Mouse (Mus musculus): ENCODE measurements around the gene Strada. TPM values are rescaled to one million over a fixed set of nuclear protein-coding genes. Genes with fewer than 3 reads are reported as not detected.

The Strada gene
- polyA plus RNA-seq, 1 experiment from 2014 or later: 24.0 TPM

GRCm38 (mm10) chr11:106176372-106176771, 25.6 kb downstream of the Strada start:
- 93% methylated on average over 5 of the region's 5 CpGs for WGBS

GRCm38 (mm10) chr11:106175081-106175480, 26.9 kb downstream of the Strada start:
- Histone ChIP-seq H3K9ac (ENCODE audit: low read depth, low read length) (no peak overlapping the region), H3K36me3 (ENCODE audit: control insufficient read depth, insufficient read depth, low read length) (peaks cover 18% of the 10 kb centered on the region), H3K4me2 (ENCODE audit: low read depth, low read length) (no peak overlapping the region), H3K4me1 (ENCODE audit: control insufficient read depth, insufficient read depth, low read length) (no peaks in the 10 kb centered on the region; the same call in 1 of the 2 replicates), H3K27ac (replicated peaks; ENCODE audit: low read depth, low read length) (no peak overlapping the region), H3K27me3 (replicated peaks; ENCODE audit: control insufficient read depth, insufficient read depth, low read length) (no peaks in the 10 kb centered on the region), H3K9me3 (ENCODE audit: control insufficient read depth, low read length) (no peaks in the 10 kb centered on the region), H3K4me3 (ENCODE audit: low read depth, low read length) (no peak overlapping the region)
- peak; percentile 48; the same call in 1 of the 2 replicates for ATAC-seq (ENCODE audit: low read depth)
- peak; percentile 43 for DNase-seq (ENCODE audit: low spot score)
- WGBS: 50% methylated on average over 3 of the region's 3 CpGs

More at GRCm38 (mm10) chr11:106176372-106176771, 25.6 kb downstream of the Strada start:
- no peaks in the 10 kb centered on the region for H3K9me3 ChIP-seq (ENCODE audit: control insufficient read depth, low read length)
- DNase-seq (ENCODE audit: low spot score): no peak
- no peak overlapping the region for H3K4me2 ChIP-seq (ENCODE audit: low read depth, low read length)
- H3K4me3 ChIP-seq (ENCODE audit: low read depth, low read length): no peak overlapping the region
- H3K4me1 ChIP-seq (ENCODE audit: control insufficient read depth, insufficient read depth, low read length): no peaks in the 10 kb centered on the region; the same call in 1 of the 2 replicates
- H3K9ac ChIP-seq (ENCODE audit: low read depth, low read length): no peak overlapping the region
- H3K27me3 ChIP-seq (replicated peaks; ENCODE audit: control insufficient read depth, insufficient read depth, low read length): no peaks in the 10 kb centered on the region
- ATAC-seq (ENCODE audit: low read depth): no peak
- H3K27ac ChIP-seq (replicated peaks; ENCODE audit: low read depth, low read length): no peak overlapping the region
- peaks cover 16% of the 10 kb centered on the region for H3K36me3 ChIP-seq (ENCODE audit: control insufficient read depth, insufficient read depth, low read length)

- peak; percentile 18; the same call in 1 of the 2 replicates for ATAC-seq (ENCODE audit: low read depth)
- H3K27ac ChIP-seq (replicated peaks; ENCODE audit: low read depth, low read length): no peak overlapping the region
- no peak for DNase-seq (ENCODE audit: low spot score)
- no peaks in the 10 kb centered on the region for H3K27me3 ChIP-seq (replicated peaks; ENCODE audit: control insufficient read depth, insufficient read depth, low read length)
- no peak overlapping the region for H3K4me3 ChIP-seq (ENCODE audit: low read depth, low read length)
- peaks cover 24% of the 10 kb centered on the region for H3K36me3 ChIP-seq (ENCODE audit: control insufficient read depth, insufficient read depth, low read length)
- H3K4me1 ChIP-seq (ENCODE audit: control insufficient read depth, insufficient read depth, low read length): no peaks in the 10 kb centered on the region
- WGBS: 66% methylated on average over 5 of the region's 5 CpGs
- no peak overlapping the region for H3K9ac ChIP-seq (ENCODE audit: low read depth, low read length)
- no peak overlapping the region for H3K4me2 ChIP-seq (ENCODE audit: low read depth, low read length)
- H3K9me3 ChIP-seq (ENCODE audit: control insufficient read depth, low read length): no peaks in the 10 kb centered on the region
Observed at GRCm38 (mm10) chr11:106174372-106174771, 27.6 kb downstream of the Strada start.

GRCm38 (mm10) chr11:106173228-106173627, 28.7 kb downstream of the Strada start:
- WGBS: 91% methylated on average over 2 of the region's 2 CpGs

GRCm38 (mm10) chr11:106170807-106171206, 31.2 kb downstream of the Strada start:
- H3K9me3 ChIP-seq (ENCODE audit: control insufficient read depth, low read length): no peaks in the 10 kb centered on the region
- no peak overlapping the region for H3K27ac ChIP-seq (replicated peaks; ENCODE audit: low read depth, low read length)
- ATAC-seq (ENCODE audit: low read depth) (no peak), DNase-seq (ENCODE audit: low spot score) (peak; percentile 47)
- H3K4me3 ChIP-seq (ENCODE audit: low read depth, low read length): no peak overlapping the region
- 80% methylated on average over 7 of the region's 7 CpGs for WGBS
- no peaks in the 10 kb centered on the region for H3K27me3 ChIP-seq (replicated peaks; ENCODE audit: control insufficient read depth, insufficient read depth, low read length)
- no peak overlapping the region for H3K4me2 ChIP-seq (ENCODE audit: low read depth, low read length)
- no peaks in the 10 kb centered on the region for H3K4me1 ChIP-seq (ENCODE audit: control insufficient read depth, insufficient read depth, low read length)
- no peak overlapping the region for H3K9ac ChIP-seq (ENCODE audit: low read depth, low read length)
- H3K36me3 ChIP-seq (ENCODE audit: control insufficient read depth, insufficient read depth, low read length): peaks cover 48% of the 10 kb centered on the region

More at GRCm38 (mm10) chr11:106173228-106173627, 28.7 kb downstream of the Strada start:
- peaks cover 30% of the 10 kb centered on the region for H3K36me3 ChIP-seq (ENCODE audit: control insufficient read depth, insufficient read depth, low read length)
- H3K9me3 ChIP-seq (ENCODE audit: control insufficient read depth, low read length): no peaks in the 10 kb centered on the region
- H3K4me3 ChIP-seq (ENCODE audit: low read depth, low read length): no peak overlapping the region
- no peak overlapping the region for H3K27ac ChIP-seq (replicated peaks; ENCODE audit: low read depth, low read length)
- no peaks in the 10 kb centered on the region for H3K4me1 ChIP-seq (ENCODE audit: control insufficient read depth, insufficient read depth, low read length)
- H3K27me3 ChIP-seq (replicated peaks; ENCODE audit: control insufficient read depth, insufficient read depth, low read length): no peaks in the 10 kb centered on the region
- no peak overlapping the region for H3K4me2 ChIP-seq (ENCODE audit: low read depth, low read length)
- H3K9ac ChIP-seq (ENCODE audit: low read depth, low read length): no peak overlapping the region
- DNase-seq (ENCODE audit: low spot score) (no peak), ATAC-seq (ENCODE audit: low read depth) (no peak)

GRCm38 (mm10) chr11:106167435-106167834, 34.5 kb downstream of the Strada start:
- Histone ChIP-seq H3K27me3 (replicated peaks; ENCODE audit: control insufficient read depth, insufficient read depth, low read length) (no peaks in the 10 kb centered on the region), H3K4me1 (ENCODE audit: control insufficient read depth, insufficient read depth, low read length) (no peaks in the 10 kb centered on the region), H3K4me2 (ENCODE audit: low read depth, low read length) (no peak overlapping the region), H3K4me3 (ENCODE audit: low read depth, low read length) (no peak overlapping the region), H3K9me3 (ENCODE audit: control insufficient read depth, low read length) (no peaks in the 10 kb centered on the region), H3K9ac (ENCODE audit: low read depth, low read length) (no peak overlapping the region), H3K36me3 (ENCODE audit: control insufficient read depth, insufficient read depth, low read length) (peaks cover 66% of the 10 kb centered on the region), H3K27ac (replicated peaks; ENCODE audit: low read depth, low read length) (no peak overlapping the region)
- ATAC-seq (ENCODE audit: low read depth) (no peak), DNase-seq (ENCODE audit: low spot score) (no peak)
- WGBS: 70% methylated on average over 5 of the region's 5 CpGs

- no peak overlapping the region for H3K9ac ChIP-seq (ENCODE audit: low read depth, low read length)
- no peak overlapping the region for H3K27ac ChIP-seq (replicated peaks; ENCODE audit: low read depth, low read length)
- peaks cover 11% of the 10 kb centered on the region for H3K4me1 ChIP-seq (ENCODE audit: control insufficient read depth, insufficient read depth, low read length)
- H3K36me3 ChIP-seq (ENCODE audit: control insufficient read depth, insufficient read depth, low read length): peaks cover 53% of the 10 kb centered on the region
- H3K4me3 ChIP-seq (ENCODE audit: low read depth, low read length): no peak overlapping the region
- DNase-seq (ENCODE audit: low spot score) (no peak), ATAC-seq (ENCODE audit: low read depth) (no peak)
- no peaks in the 10 kb centered on the region for H3K9me3 ChIP-seq (ENCODE audit: control insufficient read depth, low read length)
- H3K4me2 ChIP-seq (ENCODE audit: low read depth, low read length): no peak overlapping the region
- H3K27me3 ChIP-seq (replicated peaks; ENCODE audit: control insufficient read depth, insufficient read depth, low read length): no peaks in the 10 kb centered on the region
- 95% methylated on average over 16 of the region's 16 CpGs for WGBS
Observed at GRCm38 (mm10) chr11:106164601-106165180, 37.3 kb downstream of the Strada start.

GRCm38 (mm10) chr11:106163546-106163945, 38.4 kb downstream of the Strada start:
- H3K9ac ChIP-seq (ENCODE audit: low read depth, low read length): no peak overlapping the region
- 71% methylated on average over 4 of the region's 4 CpGs for WGBS
- H3K27me3 ChIP-seq (replicated peaks; ENCODE audit: control insufficient read depth, insufficient read depth, low read length): no peaks in the 10 kb centered on the region
- H3K27ac ChIP-seq (replicated peaks; ENCODE audit: low read depth, low read length): no peak overlapping the region
- no peak overlapping the region for H3K4me2 ChIP-seq (ENCODE audit: low read depth, low read length)
- ATAC-seq (ENCODE audit: low read depth) (no peak), DNase-seq (ENCODE audit: low spot score) (no peak)
- H3K9me3 ChIP-seq (ENCODE audit: control insufficient read depth, low read length): no peaks in the 10 kb centered on the region
- H3K4me3 ChIP-seq (ENCODE audit: low read depth, low read length): no peak overlapping the region
- H3K4me1 ChIP-seq (ENCODE audit: control insufficient read depth, insufficient read depth, low read length): peaks cover 16% of the 10 kb centered on the region
- peaks cover 45% of the 10 kb centered on the region for H3K36me3 ChIP-seq (ENCODE audit: control insufficient read depth, insufficient read depth, low read length)

- Histone ChIP-seq H3K27me3 (replicated peaks; ENCODE audit: control insufficient read depth, insufficient read depth, low read length) (no peaks in the 10 kb centered on the region), H3K36me3 (ENCODE audit: control insufficient read depth, insufficient read depth, low read length) (peaks cover 47% of the 10 kb centered on the region), H3K4me3 (ENCODE audit: low read depth, low read length) (no peak overlapping the region), H3K9me3 (ENCODE audit: control insufficient read depth, low read length) (no peaks in the 10 kb centered on the region), H3K9ac (ENCODE audit: low read depth, low read length) (no peak overlapping the region), H3K4me1 (ENCODE audit: control insufficient read depth, insufficient read depth, low read length) (peaks cover 21% of the 10 kb centered on the region), H3K27ac (replicated peaks; ENCODE audit: low read depth, low read length) (0 out of 2 replicates have a peak overlapping the region, but pooled peaks have one; percentile 98), H3K4me2 (ENCODE audit: low read depth, low read length) (no peak overlapping the region)
- 68% methylated on average over 2 of the region's 2 CpGs for WGBS
- DNase-seq (ENCODE audit: low spot score) (peak; percentile 38), ATAC-seq (ENCODE audit: low read depth) (no peak)
Observed at GRCm38 (mm10) chr11:106162237-106162636, 39.7 kb downstream of the Strada start.

All from embryonic facial prominence, embryonic 14.5 days (tissue).